Mouse (Mus musculus): ENCODE data around the gene Cep162. TPM values are rescaled to one million over a fixed set of nuclear protein-coding genes. Genes with fewer than 3 reads are reported as not detected.
A peak's percentile ranks its signal among the peaks of the same experiment; 100 is the strongest.

Cep162 gene
- 1.1 and 1.2 TPM in 2 replicates for polyA plus RNA-seq (2012; rRNA removed)

DNA sequence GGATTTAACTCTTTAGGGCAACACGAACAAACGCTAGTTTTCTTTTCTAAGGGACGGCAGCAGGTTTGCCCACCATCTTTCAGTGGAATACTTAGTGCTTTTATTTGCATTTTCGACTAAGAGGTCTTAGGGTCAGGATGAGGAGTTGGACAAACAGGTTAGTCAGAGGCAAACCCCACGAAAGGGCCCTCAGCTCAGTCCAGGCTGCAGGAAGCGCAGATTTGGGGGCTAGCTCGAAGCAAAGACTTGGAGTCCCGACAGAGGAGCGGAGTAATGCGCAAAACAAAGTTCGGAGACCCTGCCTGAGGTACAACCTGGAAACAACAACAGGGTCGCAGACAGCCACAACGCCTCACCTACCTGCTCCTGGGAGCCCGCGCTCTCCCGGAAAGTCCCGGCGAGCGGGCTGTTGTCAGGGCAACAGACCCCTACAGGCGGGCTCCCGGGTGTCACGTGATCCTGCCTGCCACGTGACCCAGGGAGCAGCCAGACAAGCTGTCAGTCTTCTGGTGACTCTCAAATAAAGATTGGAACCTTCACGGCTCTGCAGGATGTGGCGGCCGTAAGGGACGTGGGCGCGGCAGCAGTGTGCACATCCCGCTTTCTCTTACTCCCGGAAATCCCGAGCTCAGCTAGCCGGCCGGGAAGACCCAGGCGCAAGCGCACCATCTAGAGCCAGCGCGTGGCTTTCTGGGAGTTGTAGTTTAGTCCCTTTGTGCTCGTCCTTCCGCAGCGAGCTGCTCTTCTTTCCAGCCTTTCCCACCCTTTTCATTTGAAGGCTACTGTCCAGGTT, at the start of gene Cep162:
Cep162 (minus strand) TSS at position 634 of the 793 bp plus-strand sequence.
- Histone ChIP-seq H3K4me1 (ENCODE audit: control insufficient read depth, insufficient read depth, insufficient read length) (no peaks in the 10 kb centered on the region), H3K36me3 (ENCODE audit: control insufficient read depth, insufficient read depth, low read length) (peaks cover 1% of the 10 kb centered on the region; the same call in 1 of the 2 replicates), H3K27ac (ENCODE audit: insufficient read depth, low read length) (peak within 1 kb of the TSS; percentile 69), H3K27me3 (ENCODE audit: control insufficient read depth, insufficient read depth, low read length) (no peaks in the 10 kb centered on the region), H3K4me3 (ENCODE audit: extremely low read depth, insufficient read depth, insufficient read length) (peak within 1 kb of the TSS; percentile 85)
- WGBS: under 1% methylated on average over 41 of the region's 41 CpGs
- peak; percentile 67 to 87 for DNase-seq (ENCODE audit: low read depth in 1 of 2, low spot score in 2 of 2)
- TF ChIP-seq POLR2A (IDR thresholded peaks at IDR 0.05; ENCODE audit: low read depth, low read length) (no peak), CTCF (IDR thresholded peaks at IDR 0.05; ENCODE audit: extremely low read depth, insufficient read depth, insufficient read length, insufficient replicate concordance) (no peak)

DNA sequence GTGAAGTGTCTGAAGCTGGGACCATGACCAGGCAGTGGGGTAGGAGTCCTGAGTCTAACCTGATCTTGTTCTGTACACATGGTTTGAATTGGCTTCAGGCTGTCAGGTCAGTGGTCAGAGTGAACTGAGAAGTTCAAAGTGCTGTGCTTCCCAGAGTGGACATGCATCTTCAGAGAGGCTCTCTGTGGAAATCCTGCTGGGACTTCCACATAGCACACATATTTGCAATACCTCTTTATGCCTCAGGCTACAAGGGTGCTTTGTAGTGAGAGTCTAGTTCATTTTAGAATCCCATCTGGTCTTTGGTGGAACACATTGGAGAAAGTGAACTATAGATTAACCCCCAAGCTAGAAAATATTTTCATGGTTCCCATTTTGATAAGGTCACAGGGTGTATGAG, 47.9 kb upstream of the Cep162 start:
- Histone ChIP-seq H3K27ac (ENCODE audit: insufficient read depth, low read length) (no peak overlapping the region), H3K4me1 (ENCODE audit: control insufficient read depth, insufficient read depth, insufficient read length) (no peaks in the 10 kb centered on the region), H3K4me3 (ENCODE audit: extremely low read depth, insufficient read depth, insufficient read length) (no peak overlapping the region), H3K27me3 (ENCODE audit: control insufficient read depth, insufficient read depth, low read length) (no peaks in the 10 kb centered on the region), H3K36me3 (ENCODE audit: control insufficient read depth, insufficient read depth, low read length) (no peaks in the 10 kb centered on the region)
- no peak for TF ChIP-seq POLR2A (IDR thresholded peaks at IDR 0.05; ENCODE audit: low read depth, low read length)
- TF ChIP-seq CTCF (IDR thresholded peaks at IDR 0.05; ENCODE audit: extremely low read depth, insufficient read depth, insufficient read length, insufficient replicate concordance): no peak
- no peak for DNase-seq (ENCODE audit: low read depth in 1 of 2, low spot score in 2 of 2)

DNA sequence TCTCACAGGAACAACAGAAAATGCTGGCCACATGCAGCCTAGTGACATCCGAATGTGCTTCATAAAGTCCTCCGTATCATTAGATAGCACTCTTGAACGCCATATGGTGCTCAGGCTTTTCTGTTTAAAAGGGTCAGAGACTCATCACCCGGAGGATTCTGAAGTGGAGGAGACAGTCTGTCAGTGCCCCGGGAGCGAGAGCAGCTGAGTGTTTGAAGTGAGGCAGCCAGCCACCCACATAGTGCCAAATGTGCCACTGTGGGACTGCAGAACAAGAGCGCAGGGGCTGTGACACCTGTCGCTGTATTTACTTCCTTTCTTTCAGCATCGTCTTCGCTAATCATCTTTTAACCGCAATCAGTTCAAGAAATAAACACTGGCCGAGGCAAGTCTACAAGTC, 43.6 kb upstream of the Cep162 start:
- WGBS: 78% methylated on average over 12 of the region's 12 CpGs
- no peaks in the 10 kb centered on the region for H3K4me1 ChIP-seq (ENCODE audit: control insufficient read depth, insufficient read depth, insufficient read length)

DNA sequence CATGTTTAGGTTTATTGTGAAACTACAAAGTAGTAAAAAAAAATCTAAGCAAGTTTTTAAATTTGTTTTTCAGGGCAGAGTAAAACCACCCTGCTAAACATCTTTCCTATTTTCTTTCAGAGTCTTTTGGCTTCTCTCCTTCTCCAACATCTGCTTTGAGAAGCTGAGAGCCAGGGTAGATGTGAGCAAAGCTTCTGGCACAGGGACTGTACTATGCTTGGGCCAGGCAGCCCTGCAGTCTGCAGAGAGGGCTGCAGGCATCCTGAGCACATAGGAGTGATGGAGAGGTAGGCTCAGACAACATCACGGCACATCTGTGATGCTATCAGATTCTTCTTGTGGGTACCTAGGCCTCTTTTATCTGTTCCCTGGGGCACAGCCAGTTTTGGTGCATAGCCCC, 42.2 kb upstream of the Cep162 start:
- Histone ChIP-seq H3K27ac (ENCODE audit: insufficient read depth, low read length) (no peak overlapping the region), H3K36me3 (ENCODE audit: control insufficient read depth, insufficient read depth, low read length) (no peaks in the 10 kb centered on the region), H3K27me3 (ENCODE audit: control insufficient read depth, insufficient read depth, low read length) (no peaks in the 10 kb centered on the region), H3K4me3 (ENCODE audit: extremely low read depth, insufficient read depth, insufficient read length) (no peak overlapping the region), H3K4me1 (ENCODE audit: control insufficient read depth, insufficient read depth, insufficient read length) (no peaks in the 10 kb centered on the region)
- TF ChIP-seq POLR2A (IDR thresholded peaks at IDR 0.05; ENCODE audit: low read depth, low read length) (no peak), CTCF (IDR thresholded peaks at IDR 0.05; ENCODE audit: extremely low read depth, insufficient read depth, insufficient read length, insufficient replicate concordance) (no peak)
- 97% methylated on average over 1 of the region's 1 CpGs for WGBS
- DNase-seq (ENCODE audit: low read depth in 1 of 2, low spot score in 2 of 2): no peak

More for the DNA sequence above, 43.6 kb upstream of the Cep162 start:
- H3K4me3 ChIP-seq (ENCODE audit: extremely low read depth, insufficient read depth, insufficient read length): no peak overlapping the region
- no peak for DNase-seq (ENCODE audit: low read depth in 1 of 2, low spot score in 2 of 2)
- no peaks in the 10 kb centered on the region for H3K27me3 ChIP-seq (ENCODE audit: control insufficient read depth, insufficient read depth, low read length)
- no peak overlapping the region for H3K27ac ChIP-seq (ENCODE audit: insufficient read depth, low read length)
- no peak for TF ChIP-seq CTCF (IDR thresholded peaks at IDR 0.05; ENCODE audit: extremely low read depth, insufficient read depth, insufficient read length, insufficient replicate concordance)
- no peak for TF ChIP-seq POLR2A (IDR thresholded peaks at IDR 0.05; ENCODE audit: low read depth, low read length)
- H3K36me3 ChIP-seq (ENCODE audit: control insufficient read depth, insufficient read depth, low read length): no peaks in the 10 kb centered on the region

DNA sequence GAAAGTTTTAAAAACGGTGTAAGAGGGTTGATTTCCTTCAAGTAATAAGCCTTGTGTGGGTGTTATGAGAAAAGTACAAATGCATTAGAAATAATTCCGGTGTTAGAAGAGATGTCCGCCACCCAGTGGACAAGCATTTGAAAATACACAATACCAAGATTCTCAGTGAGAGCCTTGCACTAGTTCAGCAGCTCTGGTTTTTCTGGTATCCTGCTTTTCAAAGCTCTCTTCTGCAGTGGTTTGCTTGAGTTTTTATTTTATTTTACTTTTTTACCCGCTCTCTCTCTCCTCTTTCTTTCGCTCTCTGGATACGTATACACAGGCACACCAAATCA, 327 bp upstream of the Cep162 start:
- Histone ChIP-seq H3K4me3 (ENCODE audit: extremely low read depth, insufficient read depth, insufficient read length) (peak overlapping the region; percentile 85), H3K27me3 (ENCODE audit: control insufficient read depth, insufficient read depth, low read length) (no peaks in the 10 kb centered on the region), H3K36me3 (ENCODE audit: control insufficient read depth, insufficient read depth, low read length) (peaks cover 1% of the 10 kb centered on the region; the same call in 1 of the 2 replicates), H3K27ac (ENCODE audit: insufficient read depth, low read length) (no peak overlapping the region), H3K4me1 (ENCODE audit: control insufficient read depth, insufficient read depth, insufficient read length) (no peaks in the 10 kb centered on the region)
- 26% methylated on average over 6 of the region's 6 CpGs for WGBS
- DNase-seq (ENCODE audit: low read depth in 1 of 2, low spot score in 2 of 2): no peak
- TF ChIP-seq POLR2A (IDR thresholded peaks at IDR 0.05; ENCODE audit: low read depth, low read length) (no peak), CTCF (IDR thresholded peaks at IDR 0.05; ENCODE audit: extremely low read depth, insufficient read depth, insufficient read length, insufficient replicate concordance) (no peak)

DNA sequence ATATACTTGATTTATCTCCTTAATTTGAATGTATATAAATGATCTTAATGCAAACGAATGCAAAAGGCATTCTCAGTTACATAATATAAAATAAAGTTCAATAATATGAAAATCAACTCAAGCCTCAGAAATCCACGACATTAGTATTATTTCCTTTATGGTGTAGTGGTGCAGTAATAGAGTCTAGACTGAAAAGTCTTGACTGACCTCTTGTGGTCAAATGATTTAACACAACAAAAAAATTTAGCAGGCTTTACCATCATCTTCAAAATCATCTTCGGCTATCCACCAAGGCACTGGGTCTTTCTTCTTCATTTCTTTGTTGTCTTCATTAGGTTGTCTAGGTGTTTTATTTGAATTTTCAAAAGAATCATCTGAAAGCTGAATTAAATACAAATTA, 7.2 kb downstream of the Cep162 start:
- Histone ChIP-seq H3K27me3 (ENCODE audit: control insufficient read depth, insufficient read depth, low read length) (no peaks in the 10 kb centered on the region), H3K4me3 (ENCODE audit: extremely low read depth, insufficient read depth, insufficient read length) (no peak overlapping the region), H3K27ac (ENCODE audit: insufficient read depth, low read length) (no peak overlapping the region), H3K4me1 (ENCODE audit: control insufficient read depth, insufficient read depth, insufficient read length) (no peaks in the 10 kb centered on the region), H3K36me3 (ENCODE audit: control insufficient read depth, insufficient read depth, low read length) (peaks cover 14% of the 10 kb centered on the region)
- 48% methylated on average over 3 of the region's 3 CpGs for WGBS
- TF ChIP-seq CTCF (IDR thresholded peaks at IDR 0.05; ENCODE audit: extremely low read depth, insufficient read depth, insufficient read length, insufficient replicate concordance) (no peak), POLR2A (IDR thresholded peaks at IDR 0.05; ENCODE audit: low read depth, low read length) (no peak)
- DNase-seq (ENCODE audit: low read depth in 1 of 2, low spot score in 2 of 2): no peak

DNA sequence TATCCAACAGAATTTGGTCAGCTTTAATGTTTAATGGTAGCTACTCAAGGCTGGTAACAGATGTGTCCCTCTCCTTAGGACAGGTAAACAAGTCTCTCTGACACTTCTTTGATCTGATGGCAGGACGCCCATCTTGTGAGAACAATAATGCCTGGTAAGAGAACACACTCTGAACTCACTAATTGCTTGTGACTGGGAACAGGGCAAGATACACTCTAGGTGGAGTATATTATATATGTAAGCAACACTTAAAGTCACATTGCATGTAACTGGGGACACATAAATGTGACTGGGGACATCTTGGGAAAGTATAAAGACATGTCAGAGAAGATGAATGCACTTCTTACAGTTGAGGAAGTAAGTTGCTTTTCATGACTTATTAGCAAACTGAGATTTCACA, 7.7 kb downstream of the Cep162 start:
- peaks cover 13% of the 10 kb centered on the region for H3K36me3 ChIP-seq (ENCODE audit: control insufficient read depth, insufficient read depth, low read length)
- H3K27me3 ChIP-seq (ENCODE audit: control insufficient read depth, insufficient read depth, low read length): no peaks in the 10 kb centered on the region
- no peak overlapping the region for H3K4me3 ChIP-seq (ENCODE audit: extremely low read depth, insufficient read depth, insufficient read length)
- WGBS: 96% methylated on average over 1 of the region's 1 CpGs
- no peak overlapping the region for H3K27ac ChIP-seq (ENCODE audit: insufficient read depth, low read length)
- H3K4me1 ChIP-seq (ENCODE audit: control insufficient read depth, insufficient read depth, insufficient read length): no peaks in the 10 kb centered on the region
- TF ChIP-seq CTCF (IDR thresholded peaks at IDR 0.05; ENCODE audit: extremely low read depth, insufficient read depth, insufficient read length, insufficient replicate concordance): no peak
- TF ChIP-seq POLR2A (IDR thresholded peaks at IDR 0.05; ENCODE audit: low read depth, low read length): no peak
- no peak for DNase-seq (ENCODE audit: low read depth in 1 of 2, low spot score in 2 of 2)
